Comparison of ENCODE assay signal across 11 mouse cellular contexts in the genomic region with DNA sequence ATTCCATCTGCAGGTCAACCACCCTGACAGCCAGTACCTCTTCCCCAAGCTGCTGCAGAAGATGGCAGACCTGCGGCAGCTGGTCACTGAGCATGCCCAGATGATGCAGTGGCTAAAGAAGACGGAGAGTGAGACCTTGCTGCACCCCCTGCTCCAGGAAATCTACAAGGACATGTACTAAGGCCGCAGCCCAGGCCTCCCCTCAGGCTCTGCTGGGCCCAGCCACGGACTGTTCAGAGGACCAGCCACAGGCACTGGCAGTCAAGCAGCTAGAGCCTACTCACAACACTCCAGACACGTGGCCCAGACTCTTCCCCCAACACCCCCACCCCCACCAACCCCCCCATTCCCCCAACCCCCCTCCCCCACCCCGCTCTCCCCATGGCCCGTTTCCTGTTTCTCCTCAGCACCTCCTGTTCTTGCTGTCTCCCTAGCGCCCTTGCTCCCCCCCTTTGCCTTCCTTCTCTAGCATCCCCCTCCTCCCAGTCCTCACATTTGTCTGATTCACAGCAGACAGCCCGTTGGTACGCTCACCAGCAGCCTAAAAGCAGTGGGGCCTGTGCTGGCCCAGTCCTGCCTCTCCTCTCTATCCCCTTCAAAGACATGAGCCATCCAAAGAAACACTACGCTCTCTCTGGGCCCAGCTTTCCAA. TPM values are rescaled to one million over a fixed set of nuclear protein-coding genes. Genes with fewer than 3 reads are reported as not detected.
DNase-seq lines count a peak whose midpoint lies in the region; ATAC-seq and TF ChIP-seq lines count a peak whose summit lies in the region.
"Had no signal": no experiment of that assay in that cellular context is flagged by ENCODE, and none has a peak within 500 bp of the region (broad histone marks: within the 10 kb centered on the region; RNA-seq: fewer than 3 reads in every experiment).

No protein-coding gene starts in this region.

- no peak for TF ChIP-seq CTCF in lung, embryonic 14.5 days (IDR thresholded peaks at IDR 0.05; ENCODE audit: low read depth)
- no peak for TF ChIP-seq CTCF in lung, adult 2 months (IDR thresholded peaks at IDR 0.05; ENCODE audit: insufficient read depth, low read length)

- no peak for TF ChIP-seq POLR2A in lung, adult 2 months (IDR thresholded peaks at IDR 0.05; ENCODE audit: borderline replicate concordance, extremely low read depth, low read depth, low read length)
- TF ChIP-seq POLR2A in limb, embryonic 14.5 days (IDR thresholded peaks at IDR 0.05; ENCODE audit: borderline replicate concordance, extremely low read depth, insufficient read depth, insufficient read length) = no peak

- 22% methylated on average over 8 of the region's 11 CpGs for WGBS in lung, embryonic 14.5 days
- WGBS in lung, adult 2 months = 60% methylated on average over 10 of the region's 11 CpGs
- WGBS in embryonic facial prominence, embryonic 13.5 days = 30% methylated on average over 10 of the region's 11 CpGs
- WGBS in limb, embryonic 14.5 days = 32% methylated on average over 10 of the region's 11 CpGs

- no peak overlapping the region for H3K4me2 ChIP-seq in lung, embryonic 14.5 days
- no peak overlapping the region for H3K4me2 ChIP-seq in embryonic facial prominence, embryonic 13.5 days
- H3K4me2 ChIP-seq in limb, embryonic 14.5 days (replicated peaks; ENCODE audit: low read depth, low read length, severe bottlenecking) = no peak overlapping the region

- H3K27ac ChIP-seq in lung, embryonic 14.5 days (ENCODE audit: low read depth) = peak overlapping the region; percentile 75
- H3K27ac ChIP-seq in embryonic facial prominence, embryonic 13.5 days = peak overlapping the region; percentile 48
- no peak overlapping the region for H3K27ac ChIP-seq in limb, embryonic 14.5 days (replicated peaks; ENCODE audit: low read depth, low read length)
- H3K27ac ChIP-seq: macrophage had no signal

- H3K4me1 ChIP-seq in lung, embryonic 14.5 days (ENCODE audit: insufficient read depth) = no peaks in the 10 kb centered on the region; the same call in 1 of the 2 replicates
- H3K4me1 ChIP-seq in lung, adult 2 months (ENCODE audit: control insufficient read depth, insufficient read depth, low read length) = no peaks in the 10 kb centered on the region
- peaks cover 20% of the 10 kb centered on the region for H3K4me1 ChIP-seq in embryonic facial prominence, embryonic 13.5 days
- H3K4me1 ChIP-seq in limb, embryonic 14.5 days (ENCODE audit: control insufficient read depth, insufficient read depth, low read length) = peaks cover 3% of the 10 kb centered on the region; the same call in 1 of the 2 replicates

- peaks cover 10% of the 10 kb centered on the region; the same call in 1 of the 2 replicates for H3K36me3 ChIP-seq in lung, embryonic 14.5 days (ENCODE audit: insufficient read depth)
- peaks cover 41% of the 10 kb centered on the region for H3K36me3 ChIP-seq in embryonic facial prominence, embryonic 13.5 days
- H3K36me3 ChIP-seq in limb, embryonic 14.5 days (ENCODE audit: control insufficient read depth, insufficient read depth, low read length) = peaks cover 34% of the 10 kb centered on the region

- peak; percentile 53; the same call in 1 of the 2 replicates for ATAC-seq in lung, embryonic 14.5 days (ENCODE audit: insufficient read depth)
- no peak for ATAC-seq in embryonic facial prominence, embryonic 13.5 days (ENCODE audit: insufficient number of reproducible peaks, insufficient read depth, low FRiP score, low TSS enrichment, low read depth)
- ATAC-seq in limb, embryonic 14.5 days (ENCODE audit: low FRiP score, low read depth) = no peak
- ATAC-seq in megakaryocyte-erythroid progenitor cell, adult 5-6 weeks (replicated peaks; ENCODE audit: low FRiP score, low TSS enrichment, poor library complexity, severe bottlenecking) = no peak

- H3K9ac ChIP-seq in lung, embryonic 14.5 days = peak overlapping the region; percentile 32; the same call in 1 of the 2 replicates
- H3K9ac ChIP-seq in embryonic facial prominence, embryonic 13.5 days = peak overlapping the region; percentile 59
- peak overlapping the region; percentile 36; the same call in 1 of the 2 replicates for H3K9ac ChIP-seq in limb, embryonic 14.5 days (ENCODE audit: low read depth, low read length, severe bottlenecking)

- H3K9me3 ChIP-seq in lung, embryonic 14.5 days (ENCODE audit: low read depth, low read length) = no peaks in the 10 kb centered on the region
- H3K9me3 ChIP-seq in embryonic facial prominence, embryonic 13.5 days = no peaks in the 10 kb centered on the region
- no peaks in the 10 kb centered on the region for H3K9me3 ChIP-seq in limb, embryonic 14.5 days (ENCODE audit: control insufficient read depth, low read length)

- DNase-seq in embryo, embryonic 11 days = peak; percentile 37
- no peak for DNase-seq in embryo, embryonic 10 days (ENCODE audit: low spot score)
- peak; percentile 32 for DNase-seq in lung, embryonic 14.5 days
- no peak for DNase-seq in lung, adult 2 months
- no peak for DNase-seq in limb, embryonic 14.5 days (ENCODE audit: low spot score)
- DNase-seq in c-Kit-positive CD71-positive TER-119-positive erythroid progenitor cells, embryonic 14.5 days (ENCODE audit: low spot score) = no peak
- DNase-seq: kidney, postnatal 10 days had no signal

- H3K4me3 ChIP-seq in lung, embryonic 14.5 days (ENCODE audit: low read depth, low read length) = no peak overlapping the region
- H3K4me3 ChIP-seq in lung, adult 2 months (replicated peaks; ENCODE audit: extremely low read depth, low read depth, low read length) = no peak overlapping the region
- H3K4me3 ChIP-seq in embryonic facial prominence, embryonic 13.5 days = no peak overlapping the region
- H3K4me3 ChIP-seq in limb, embryonic 14.5 days (replicated peaks; ENCODE audit: low read length) = no peak overlapping the region

- no peaks in the 10 kb centered on the region for H3K27me3 ChIP-seq in lung, embryonic 14.5 days (ENCODE audit: insufficient read depth, low read length)
- H3K27me3 ChIP-seq in embryonic facial prominence, embryonic 13.5 days = no peaks in the 10 kb centered on the region
- H3K27me3 ChIP-seq in limb, embryonic 14.5 days (ENCODE audit: control insufficient read depth, insufficient read depth, low read length) = no peaks in the 10 kb centered on the region

RNA-seq across cellular contexts. Expression of a gene that starts 13.5 kb away (rescaled TPM):
- 28.2 and 35.3 TPM in 2 replicates for polyA plus RNA-seq in lung, embryonic 14.5 days (2014; fragmentation: Nextera tagmentation; extraction: Ambion mirVana)
- polyA plus RNA-seq in lung, adult 2 months (2012; rRNA removed) = 18.2 and 21.7 TPM in 2 replicates
- 34.5 and 39.5 TPM in 2 replicates for polyA plus RNA-seq in embryonic facial prominence, embryonic 13.5 days (2015; fragmentation: Nextera tagmentation; extraction: Ambion mirVana)
- 28.3 and 32.4 TPM in 2 replicates for polyA plus RNA-seq in limb, embryonic 14.5 days (2012; rRNA removed)
- polyA plus RNA-seq in limb, embryonic 14.5 days (2014; fragmentation: Nextera tagmentation; extraction: Ambion mirVana) = 30.8 and 36.1 TPM in 2 replicates
- 47.6 and 82.8 TPM in 2 replicates for total RNA-seq in megakaryocyte-erythroid progenitor cell, adult 5-6 weeks (2014; fragmentation: Nextera tagmentation)
- 21.0 and 56.9 TPM in 2 replicates for total RNA-seq in megakaryocyte-erythroid progenitor cell, adult 5-6 weeks (2017)

RNA-seq across cellular contexts. Expression of a gene that starts 28.5 kb away (rescaled TPM):
- polyA plus RNA-seq in lung, embryonic 14.5 days (2014; fragmentation: Nextera tagmentation; extraction: Ambion mirVana) = 799 and 802 TPM in 2 replicates
- polyA plus RNA-seq in lung, adult 2 months (2012; rRNA removed) = 1,664 and 1,938 TPM in 2 replicates
- polyA plus RNA-seq in embryonic facial prominence, embryonic 13.5 days (2015; fragmentation: Nextera tagmentation; extraction: Ambion mirVana) = 653 and 701 TPM in 2 replicates
- polyA plus RNA-seq in limb, embryonic 14.5 days (2012; rRNA removed) = 3,249 and 4,469 TPM in 2 replicates
- 810 and 905 TPM in 2 replicates for polyA plus RNA-seq in limb, embryonic 14.5 days (2014; fragmentation: Nextera tagmentation; extraction: Ambion mirVana)
- 3,438 and 3,746 TPM in 2 replicates for total RNA-seq in megakaryocyte-erythroid progenitor cell, adult 5-6 weeks (2014; fragmentation: Nextera tagmentation)
- total RNA-seq in megakaryocyte-erythroid progenitor cell, adult 5-6 weeks (2017) = 861 and 1,170 TPM in 2 replicates

RNA-seq across cellular contexts. Expression of a gene that starts 50.8 kb away (rescaled TPM):
- 11.2 and 11.3 TPM in 2 replicates for polyA plus RNA-seq in lung, embryonic 14.5 days (2014; fragmentation: Nextera tagmentation; extraction: Ambion mirVana)
- 28.1 and 30.7 TPM in 2 replicates for polyA plus RNA-seq in lung, adult 2 months (2012; rRNA removed)
- 14.9 and 18.9 TPM in 2 replicates for polyA plus RNA-seq in embryonic facial prominence, embryonic 13.5 days (2015; fragmentation: Nextera tagmentation; extraction: Ambion mirVana)
- 85.6 and 102 TPM in 2 replicates for polyA plus RNA-seq in limb, embryonic 14.5 days (2012; rRNA removed)
- polyA plus RNA-seq in limb, embryonic 14.5 days (2014; fragmentation: Nextera tagmentation; extraction: Ambion mirVana) = 17.4 and 17.9 TPM in 2 replicates
- 0.20 and 0.37 TPM in 2 replicates for total RNA-seq in megakaryocyte-erythroid progenitor cell, adult 5-6 weeks (2014; fragmentation: Nextera tagmentation)
- total RNA-seq in megakaryocyte-erythroid progenitor cell, adult 5-6 weeks (2017) = 0.30 TPM in 1 of 2 replicates, not detected in the other
- total RNA-seq: neutrophil, adult 5-6 weeks had no signal
- polyA plus RNA-seq: macrophage had no signal

Comparison
In these comparisons a context has a peak if more than half of its experiments do, and no peak if none do; other contexts are left out.
1. DNase-seq: peak in embryo, embryonic 11 days (single experiment) and lung, embryonic 14.5 days (single experiment); none in embryo, embryonic 10 days (single experiment), lung, adult 2 months (single experiment), limb, embryonic 14.5 days (single experiment) and c-Kit-positive CD71-positive TER-119-positive erythroid progenitor cells, embryonic 14.5 days (single experiment).
2. Peak in every context shown above with its lines, with median percentiles within 50 percentile points of each other: H3K9ac ChIP-seq.